Mouse (Mus musculus): Measurements from ENCODE around the gene Fam214a.
"Not testable (repeated sequence)": the region's sequence is repeated elsewhere in the genome, so short reads cannot be mapped to it uniquely, and the experiment has no call there.

Fam214a gene

GRCm38 (mm10) chr9:74975416-74975815 is 22.7 kb downstream of the Fam214a start:
- in situ Hi-C loops (cut with MboI; ENCODE audit: low pct_unique_long_range_greater_than_20kb in 1 of 2, low sequenced_read_pairs in 2 of 2, unreplicated experiment in 1 of 2): no loop called here

DNA sequence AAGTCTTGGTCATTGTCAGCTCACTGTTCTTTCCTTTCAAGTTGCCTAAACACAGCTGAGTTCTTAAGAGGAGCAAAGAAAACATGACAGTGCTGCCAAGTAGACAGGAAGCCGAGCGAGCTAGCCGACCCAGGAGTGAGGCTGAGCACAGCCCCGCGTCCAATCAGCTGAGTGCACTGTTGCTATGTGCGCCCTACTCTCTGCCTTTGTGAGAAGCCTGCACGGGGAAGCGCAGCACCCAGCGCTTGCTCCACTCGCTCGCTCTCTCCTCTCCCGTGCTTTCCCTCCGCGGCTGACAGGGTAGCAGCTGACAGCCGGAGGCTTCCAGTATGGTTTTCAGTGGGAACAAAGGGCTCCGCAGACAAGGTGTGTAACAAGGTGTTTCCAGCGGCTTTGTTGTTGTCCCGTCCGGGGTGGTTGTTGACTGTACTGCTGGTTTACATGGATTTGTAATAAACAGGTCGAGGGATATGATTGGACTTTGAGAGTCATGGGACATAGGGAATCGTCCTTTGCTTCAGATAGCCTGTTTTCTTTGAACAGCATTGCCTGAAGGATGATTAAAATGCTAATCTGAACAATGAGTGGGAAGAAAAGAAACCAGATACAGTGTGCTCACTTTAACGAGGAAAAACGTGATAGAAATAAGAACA is 23.4 kb downstream of the Fam214a start:
- in situ Hi-C loops (cut with MboI; ENCODE audit: low pct_unique_long_range_greater_than_20kb in 1 of 2, low sequenced_read_pairs in 2 of 2, unreplicated experiment in 1 of 2): no loop called here

DNA sequence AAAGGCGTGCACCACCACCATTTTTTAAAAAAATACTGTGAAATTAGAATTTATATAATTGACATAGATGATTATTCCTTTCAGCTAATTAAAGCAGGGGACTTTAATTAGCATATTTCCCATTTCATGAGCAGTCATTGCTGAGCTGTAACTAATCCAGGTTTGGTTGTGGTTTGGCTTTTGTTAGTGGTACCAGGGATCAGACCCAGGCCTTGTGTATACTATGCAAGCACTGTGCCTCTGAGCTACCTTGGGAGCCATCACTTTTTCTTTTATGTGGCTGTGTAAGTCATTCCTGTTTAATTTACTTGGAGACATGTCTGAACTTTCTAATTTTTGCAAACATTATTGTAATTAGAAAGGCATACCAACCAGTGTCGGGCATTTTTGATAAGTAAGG is 24.6 kb downstream of the Fam214a start:
- in situ Hi-C loops (cut with MboI; ENCODE audit: low pct_unique_long_range_greater_than_20kb in 1 of 2, low sequenced_read_pairs in 2 of 2, unreplicated experiment in 1 of 2): no loop called here

DNA sequence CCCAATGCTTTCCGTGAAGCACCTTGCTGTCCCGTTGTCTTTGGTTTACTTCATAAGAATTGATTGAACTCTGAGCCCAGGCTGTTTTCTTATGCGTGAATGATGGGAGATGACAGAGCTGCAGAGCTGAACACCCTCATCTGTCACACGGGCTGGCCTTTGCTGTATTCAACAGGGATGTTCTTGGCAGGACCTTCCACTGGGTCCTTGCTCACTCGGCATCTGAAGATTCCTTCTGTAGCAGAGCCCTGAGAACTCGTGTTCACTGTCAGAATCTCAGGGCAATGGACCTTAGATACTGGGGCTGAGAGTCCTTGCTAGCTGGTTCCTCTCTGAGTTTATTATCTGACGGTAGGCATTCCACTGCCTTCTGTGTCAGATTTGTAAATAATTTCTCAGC is 25.3 kb downstream of the Fam214a start:
- in situ Hi-C loops (cut with MboI; ENCODE audit: low pct_unique_long_range_greater_than_20kb in 1 of 2, low sequenced_read_pairs in 2 of 2, unreplicated experiment in 1 of 2): no loop called here

DNA sequence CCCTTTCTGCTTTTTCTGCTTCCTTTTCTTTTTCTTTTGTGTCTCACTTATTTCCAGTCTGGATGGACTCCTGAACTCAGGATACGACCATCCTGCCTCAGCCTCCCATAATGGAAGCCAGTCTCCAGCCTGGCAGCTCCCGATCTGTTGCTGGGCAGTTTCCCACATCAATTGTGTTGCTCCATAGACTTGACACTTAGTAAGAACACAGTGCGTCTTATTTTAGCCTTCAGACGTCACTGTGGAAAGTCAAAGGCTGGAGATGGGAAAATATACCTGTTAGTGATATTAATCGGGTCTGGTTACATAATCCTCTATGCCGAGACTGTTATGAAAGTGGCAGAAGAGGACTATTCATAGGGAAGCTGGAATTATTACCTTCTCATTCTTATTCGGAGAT is 26.2 kb downstream of the Fam214a start:
- in situ Hi-C loops (cut with MboI; ENCODE audit: low pct_unique_long_range_greater_than_20kb in 1 of 2, low sequenced_read_pairs in 2 of 2, unreplicated experiment in 1 of 2): no loop called here

DNA sequence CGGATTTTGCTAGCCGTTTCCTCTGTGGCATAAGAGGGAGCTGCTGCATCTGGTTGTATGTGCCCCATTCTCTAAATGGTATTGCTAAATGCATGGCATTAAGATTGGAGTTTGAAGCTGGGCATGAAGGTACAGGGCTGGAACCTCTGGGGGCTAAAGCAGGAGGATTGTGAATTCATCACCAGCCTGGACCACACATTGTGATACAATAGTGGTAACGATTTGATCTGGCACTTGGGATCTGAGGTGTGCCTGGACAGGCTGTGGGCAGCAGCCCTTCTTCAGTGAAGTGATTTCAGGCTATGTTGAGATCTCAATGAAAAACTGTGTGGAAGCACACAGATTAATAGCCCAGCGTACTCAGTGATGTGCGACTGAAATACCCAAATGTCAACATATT is 26.7 kb downstream of the Fam214a start:
- in situ Hi-C loops (cut with MboI; ENCODE audit: low pct_unique_long_range_greater_than_20kb in 1 of 2, low sequenced_read_pairs in 2 of 2, unreplicated experiment in 1 of 2): no loop called here

DNA sequence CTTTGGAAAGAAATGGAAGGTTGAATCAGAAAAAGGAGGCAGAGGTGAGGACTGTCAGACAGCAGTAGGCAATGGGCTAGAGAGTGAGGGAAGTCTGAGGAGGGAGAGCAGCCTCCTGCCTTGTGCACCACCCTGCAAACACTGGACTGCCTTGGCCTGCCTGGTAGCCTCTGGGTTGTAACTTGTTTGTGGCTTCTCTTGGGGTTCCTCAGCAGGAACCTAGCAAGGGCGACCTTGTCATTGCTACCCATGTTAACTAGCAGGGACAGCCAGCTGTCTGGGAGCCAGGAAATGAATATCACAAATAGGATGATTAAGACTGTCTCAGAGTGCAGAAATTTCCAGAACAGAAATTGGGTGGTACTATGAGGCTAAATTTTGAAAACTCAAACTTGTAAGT is 27.2 kb downstream of the Fam214a start:
- in situ Hi-C loops (cut with MboI; ENCODE audit: low pct_unique_long_range_greater_than_20kb in 1 of 2, low sequenced_read_pairs in 2 of 2, unreplicated experiment in 1 of 2): no loop called here

DNA sequence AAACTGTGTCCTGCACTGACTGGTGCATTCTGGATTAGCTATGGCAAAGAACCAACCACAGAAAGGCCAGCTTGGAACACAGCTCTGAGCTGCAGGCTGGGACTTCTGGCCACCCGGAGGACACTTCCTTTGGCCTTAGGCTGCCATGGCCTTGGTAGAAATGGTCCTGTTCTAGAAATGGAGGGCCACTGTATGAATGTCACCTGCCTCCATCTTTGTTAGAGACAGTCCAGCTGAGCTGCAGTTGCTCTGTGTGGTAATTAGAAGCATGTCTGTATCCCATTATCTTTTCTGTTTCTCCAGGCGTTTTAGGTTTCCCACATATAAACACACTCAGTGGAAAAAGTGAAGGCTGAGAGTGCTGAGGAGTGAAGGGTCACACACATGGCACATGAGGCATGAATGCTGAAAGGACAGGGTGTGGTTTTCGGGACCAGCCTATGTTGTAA is 29.0 kb downstream of the Fam214a start:
- in situ Hi-C loops (cut with MboI; ENCODE audit: low pct_unique_long_range_greater_than_20kb in 1 of 2, low sequenced_read_pairs in 2 of 2, unreplicated experiment in 1 of 2): no loop called here

DNA sequence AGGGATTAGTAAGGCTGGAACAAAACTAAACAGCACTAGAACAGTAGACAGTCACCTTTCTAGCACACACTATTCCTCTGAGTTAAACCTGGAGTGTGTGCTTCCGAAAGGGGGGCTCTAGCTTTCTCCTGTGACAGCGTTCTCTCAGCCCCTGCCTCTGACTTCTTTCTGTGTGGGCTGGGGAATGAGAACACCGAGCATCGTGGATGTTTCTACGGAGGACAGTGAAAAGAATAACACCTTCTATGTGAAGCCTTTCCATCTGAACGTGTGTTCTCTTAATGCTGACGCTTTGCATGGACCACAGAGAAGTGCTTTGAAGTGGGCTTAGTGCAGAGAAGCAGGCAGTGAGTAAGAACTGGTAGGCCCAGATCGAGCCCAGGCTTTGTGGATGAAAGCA is 29.5 kb downstream of the Fam214a start:
- in situ Hi-C loops (cut with MboI; ENCODE audit: low pct_unique_long_range_greater_than_20kb in 1 of 2, low sequenced_read_pairs in 2 of 2, unreplicated experiment in 1 of 2): no loop called here

DNA sequence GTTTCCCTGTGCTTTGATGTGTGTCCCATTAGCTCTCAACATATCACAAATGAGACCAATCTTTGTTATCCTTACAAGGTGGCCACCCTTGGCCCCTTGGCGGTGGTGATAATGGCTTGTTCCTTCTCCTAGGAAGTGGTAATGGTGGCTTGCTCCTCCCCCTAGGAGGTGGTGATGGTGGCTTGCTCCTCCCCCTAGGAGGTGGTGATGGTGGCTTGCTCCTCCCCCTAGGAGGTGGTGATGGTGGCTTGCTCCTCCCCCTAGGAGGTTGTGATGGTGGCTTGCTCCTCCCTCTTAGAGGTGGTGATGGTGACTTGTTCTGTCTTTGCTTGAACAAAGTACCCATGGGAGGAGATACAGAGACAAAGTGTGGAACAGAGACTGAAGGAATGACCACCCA is 30.0 kb downstream of the Fam214a start:
- in situ Hi-C loops (cut with MboI; ENCODE audit: low pct_unique_long_range_greater_than_20kb in 1 of 2, low sequenced_read_pairs in 2 of 2, unreplicated experiment in 1 of 2): not testable (repeated sequence)

DNA sequence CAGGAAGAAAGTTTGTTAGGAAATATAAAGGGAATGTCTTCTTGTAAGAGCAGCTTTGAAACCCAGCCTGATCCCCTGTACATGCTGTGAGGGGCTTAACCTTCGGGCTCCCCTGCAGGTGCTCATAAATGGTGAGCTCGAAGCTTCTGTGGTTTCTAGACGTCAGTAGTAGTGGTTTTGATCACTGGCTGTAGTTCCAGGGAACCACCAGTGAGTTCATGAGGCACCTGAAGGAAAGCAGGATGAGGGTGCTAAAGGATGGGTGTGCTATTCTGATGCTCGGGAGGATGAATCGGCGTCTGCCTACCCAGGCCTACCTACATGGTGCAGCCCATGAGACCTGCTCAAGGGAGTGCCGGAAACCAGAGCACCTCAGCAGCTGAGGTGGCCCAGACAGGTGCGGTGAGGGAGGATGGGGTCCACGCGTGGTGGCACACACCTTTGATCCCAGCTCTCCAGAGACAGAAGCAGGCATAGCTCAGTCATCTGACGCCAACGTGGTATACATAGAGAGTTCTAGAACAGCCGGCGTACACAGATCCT is 32.6 kb downstream of the Fam214a start:
- in situ Hi-C loops (cut with MboI; ENCODE audit: low pct_unique_long_range_greater_than_20kb in 1 of 2, low sequenced_read_pairs in 2 of 2, unreplicated experiment in 1 of 2): no loop called here

- in situ Hi-C loops (cut with MboI; ENCODE audit: low pct_unique_long_range_greater_than_20kb in 1 of 2, low sequenced_read_pairs in 2 of 2, unreplicated experiment in 1 of 2): no loop called here
Observed at GRCm38 (mm10) chr9:74985770-74986169, 33.1 kb downstream of the Fam214a start.

DNA sequence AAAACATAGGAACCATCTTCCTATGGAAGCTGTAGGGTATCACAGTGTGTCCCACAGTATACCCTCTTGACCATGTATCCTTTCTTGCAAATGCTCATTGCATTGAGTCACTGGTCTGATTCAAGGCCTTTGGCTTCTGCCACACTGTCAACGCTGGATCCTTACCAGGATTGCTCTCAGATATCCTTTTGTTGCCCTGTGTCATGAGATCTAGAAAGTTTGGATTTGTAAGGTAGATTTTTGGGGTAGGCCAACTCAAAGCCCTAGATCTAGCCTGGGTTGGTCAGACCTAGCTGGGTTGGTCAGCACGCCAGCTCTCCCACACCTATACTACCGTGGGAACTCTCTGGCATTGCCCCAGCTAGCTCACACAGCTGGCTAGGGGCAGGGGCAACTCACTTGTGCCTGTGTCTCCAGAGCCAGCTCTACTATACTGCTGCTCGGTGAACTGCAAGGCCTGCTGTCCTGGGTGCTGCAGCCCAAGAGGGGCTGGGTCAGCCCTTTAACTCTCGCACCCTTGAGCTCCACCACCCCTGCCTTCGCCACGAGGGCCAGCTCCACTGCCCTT is 36.3 kb downstream of the Fam214a start:
- in situ Hi-C loops (cut with MboI; ENCODE audit: low pct_unique_long_range_greater_than_20kb in 1 of 2, low sequenced_read_pairs in 2 of 2, unreplicated experiment in 1 of 2): no loop called here

DNA sequence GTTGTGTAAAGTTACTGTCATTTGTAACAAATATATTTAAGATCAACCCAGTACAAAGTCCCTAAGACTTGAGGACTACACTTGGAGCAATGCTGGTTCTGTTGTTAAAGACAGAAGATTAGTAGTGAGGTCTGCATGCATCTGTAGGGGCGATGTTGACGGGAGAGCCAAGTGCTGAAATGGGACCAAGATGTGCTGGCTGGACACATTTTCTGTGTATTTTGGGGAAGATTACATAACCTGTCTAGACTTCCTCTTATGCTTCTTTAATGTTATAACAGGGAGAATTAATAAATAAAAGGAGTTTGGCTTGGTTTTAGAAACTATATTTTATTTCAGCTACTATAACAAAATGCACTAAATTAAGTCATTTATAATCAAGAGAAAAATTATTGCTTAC is 37.3 kb downstream of the Fam214a start:
- in situ Hi-C loops (cut with MboI; ENCODE audit: low pct_unique_long_range_greater_than_20kb in 1 of 2, low sequenced_read_pairs in 2 of 2, unreplicated experiment in 1 of 2): no loop called here

DNA sequence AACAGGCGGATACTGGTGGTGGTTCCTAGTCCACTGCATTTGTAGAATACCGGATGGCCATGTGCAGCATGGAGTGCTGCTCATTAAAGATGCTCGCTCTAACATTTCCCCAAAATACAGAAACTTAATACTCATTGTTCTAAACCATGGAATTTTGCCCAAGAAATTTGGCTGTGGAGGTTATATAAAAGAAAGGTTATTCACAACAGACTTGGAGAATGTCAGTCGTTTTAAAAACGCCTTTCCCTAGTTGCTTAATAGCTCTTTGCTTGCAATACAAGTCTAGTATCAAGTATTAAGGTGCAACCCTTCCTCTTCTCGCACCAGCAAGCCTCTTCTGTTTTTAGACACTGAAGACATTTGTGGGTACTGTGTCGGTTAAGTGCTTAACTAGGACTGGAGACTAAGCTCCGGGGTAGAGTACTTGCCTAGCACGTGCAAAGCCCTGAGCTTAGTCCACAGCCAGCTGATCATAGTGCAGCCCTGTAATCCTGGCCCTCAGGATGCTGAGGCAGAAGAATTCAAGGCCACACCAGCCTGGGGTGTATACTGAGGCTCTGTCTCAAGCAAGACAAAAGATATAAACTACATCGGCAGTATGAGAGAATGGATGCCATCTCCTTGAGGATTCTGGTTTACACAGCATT is 42.0 kb downstream of the Fam214a start:
- in situ Hi-C loops (cut with MboI; ENCODE audit: low pct_unique_long_range_greater_than_20kb in 1 of 2, low sequenced_read_pairs in 2 of 2, unreplicated experiment in 1 of 2): no loop called here

DNA sequence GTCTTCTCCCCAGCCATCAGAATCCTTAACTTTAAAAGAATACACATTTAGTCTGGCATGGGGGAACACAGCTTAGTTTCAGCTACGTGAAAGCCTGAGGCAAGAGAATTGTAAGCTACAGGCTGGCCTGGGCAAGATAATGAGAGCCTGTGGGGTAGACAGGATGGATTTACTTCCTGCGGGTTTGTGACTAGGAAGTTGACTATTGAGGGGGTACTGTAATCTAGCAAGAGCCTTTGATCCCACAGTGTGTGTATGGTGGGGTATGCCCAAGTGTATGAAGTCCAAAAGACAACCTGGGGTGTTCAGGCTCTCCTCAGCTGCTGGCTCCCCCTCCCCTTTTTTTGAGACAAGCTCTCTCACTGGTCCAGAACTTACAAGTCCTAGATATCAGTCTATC is 43.7 kb downstream of the Fam214a start:
- in situ Hi-C loops (cut with MboI; ENCODE audit: low pct_unique_long_range_greater_than_20kb in 1 of 2, low sequenced_read_pairs in 2 of 2, unreplicated experiment in 1 of 2): no loop called here

DNA sequence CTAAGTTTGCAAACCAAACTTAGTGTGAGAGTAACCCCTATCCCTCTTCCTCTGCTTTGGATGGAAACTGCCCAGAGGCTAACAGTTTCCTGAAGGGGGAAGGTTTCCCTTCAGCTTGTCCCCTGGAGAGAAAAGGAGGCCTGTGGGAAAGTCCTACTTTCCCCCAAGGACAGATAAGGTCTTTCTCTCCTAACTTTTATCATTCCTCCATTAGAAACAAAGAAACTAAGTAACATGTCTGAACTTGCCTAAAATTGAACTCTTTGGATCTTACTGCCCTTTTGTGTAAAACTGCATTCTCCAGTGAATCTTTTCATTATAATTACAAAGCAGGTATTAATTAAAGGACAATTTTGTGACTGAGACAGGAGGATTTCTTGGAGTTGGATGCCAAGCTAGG is 45.3 kb downstream of the Fam214a start:
- in situ Hi-C loops (cut with MboI; ENCODE audit: low pct_unique_long_range_greater_than_20kb in 1 of 2, low sequenced_read_pairs in 2 of 2, unreplicated experiment in 1 of 2): no loop called here

DNA sequence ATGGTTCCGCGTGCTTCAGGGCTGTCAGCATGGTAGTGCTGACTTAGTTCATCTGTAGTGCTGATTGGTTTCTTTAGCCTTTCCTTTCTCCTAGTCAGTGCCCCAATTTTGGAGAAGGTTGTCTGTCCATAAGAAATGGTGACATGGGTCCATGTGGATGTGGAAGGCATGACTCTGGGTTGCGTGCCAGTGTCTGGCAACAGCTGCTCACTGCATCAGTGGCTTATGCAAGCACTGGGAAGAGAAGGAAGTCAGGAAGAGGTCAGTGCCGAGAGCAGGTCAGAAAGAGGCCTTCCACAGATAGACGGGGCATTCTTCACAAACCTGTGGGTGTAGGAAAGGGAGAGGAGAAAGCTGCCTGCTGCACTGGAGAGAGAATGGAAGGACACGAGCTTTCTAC is 48.3 kb downstream of the Fam214a start:
- in situ Hi-C loops (cut with MboI; ENCODE audit: low pct_unique_long_range_greater_than_20kb in 1 of 2, low sequenced_read_pairs in 2 of 2, unreplicated experiment in 1 of 2): no loop called here

DNA sequence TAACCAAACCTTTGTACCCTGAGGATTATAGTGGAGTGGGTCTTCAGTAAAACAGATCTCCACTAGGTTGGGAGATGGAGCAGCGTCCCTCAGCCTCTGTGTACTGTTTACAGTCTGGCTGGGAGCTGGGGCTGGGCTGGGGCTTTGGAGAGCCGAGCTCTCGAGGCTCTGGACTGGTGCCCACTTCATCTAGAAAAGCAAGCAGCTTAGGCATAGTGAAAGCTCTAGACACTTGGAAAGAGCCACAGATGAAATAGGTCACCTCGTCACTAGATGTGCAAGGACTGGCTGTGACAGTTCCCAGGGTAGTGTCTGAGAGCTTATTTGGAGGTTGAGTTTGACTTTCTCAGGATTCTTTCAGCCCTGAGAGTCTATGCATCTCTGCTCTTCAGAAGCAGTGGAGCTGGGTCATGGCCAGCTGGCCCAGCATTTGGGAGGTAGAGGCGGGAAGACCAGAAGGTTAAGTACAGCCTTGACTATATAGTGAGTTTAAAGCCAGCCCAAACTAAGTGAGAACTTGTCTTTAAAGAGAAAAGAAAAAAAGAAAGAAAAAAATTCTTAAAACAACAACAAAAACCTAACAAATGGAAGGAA is 49.0 kb downstream of the Fam214a start:
- in situ Hi-C loops (cut with MboI; ENCODE audit: low pct_unique_long_range_greater_than_20kb in 1 of 2, low sequenced_read_pairs in 2 of 2, unreplicated experiment in 1 of 2): no loop called here

GRCm38 (mm10) chr9:75002262-75002661 is 49.6 kb downstream of the Fam214a start:
- in situ Hi-C loops (cut with MboI; ENCODE audit: low pct_unique_long_range_greater_than_20kb in 1 of 2, low sequenced_read_pairs in 2 of 2, unreplicated experiment in 1 of 2): no loop called here
